Comparison of ENCODE assay signal across 11 mouse cellular contexts in the genomic region with DNA sequence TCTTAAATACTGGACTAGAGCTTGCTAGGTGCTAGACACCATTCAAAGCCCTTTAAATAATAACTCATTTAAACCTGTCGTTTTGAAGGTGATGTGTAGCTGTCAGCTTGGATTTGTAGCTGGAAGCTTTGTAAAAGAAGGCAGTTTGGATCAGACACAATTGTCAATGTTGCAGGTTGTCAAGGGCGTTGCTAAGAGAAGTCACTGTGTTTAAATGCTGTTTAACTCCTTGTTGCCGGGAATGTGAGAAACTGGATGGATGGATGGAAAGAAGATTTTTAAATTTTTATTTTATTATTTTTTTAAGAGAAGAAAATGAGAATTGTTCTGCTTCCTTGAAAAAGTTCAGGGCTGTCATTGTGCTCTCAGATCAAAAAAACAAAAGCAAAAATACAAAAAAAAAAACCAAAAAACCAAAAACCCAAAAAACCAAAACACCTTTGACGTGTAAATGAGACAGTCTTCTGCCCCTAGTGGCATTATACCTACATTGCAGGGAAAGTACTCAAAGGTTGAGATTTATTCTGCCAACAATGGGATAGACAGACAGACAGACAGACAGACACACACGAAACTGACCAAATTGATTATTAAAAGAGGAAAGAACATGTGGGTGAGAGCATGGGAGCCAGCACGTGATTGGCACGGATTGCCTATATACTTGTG.
DNase-seq lines count a peak whose midpoint lies in the region; ATAC-seq and TF ChIP-seq lines count a peak whose summit lies in the region.
"Had no signal": no experiment of that assay in that cellular context is flagged by ENCODE, and none has a peak within 500 bp of the region (broad histone marks: within the 10 kb centered on the region; RNA-seq: fewer than 3 reads in every experiment).

No protein-coding gene starts in this region.

- peak; percentile 11 for DNase-seq in cerebellum, adult 11-12 months
- DNase-seq in cerebellum, postnatal 36 days, result no peak
- no peak for DNase-seq in liver, embryonic 14.5 days (ENCODE audit: low read depth in 3 of 3, low spot score in 3 of 3)
- DNase-seq in liver, embryonic 11.5 days (ENCODE audit: low spot score), result no peak
- peak; percentile 48 for DNase-seq in MEL (ENCODE audit: low read depth, low spot score)
- peak; percentile 54 for DNase-seq in hindbrain, postnatal 0 days (ENCODE audit: low spot score)
- no peak for DNase-seq in left cerebral cortex, adult 18-20 months (ENCODE audit: low spot score in 2 of 2)
- DNase-seq in left cerebral cortex, adult 9 months (ENCODE audit: low spot score in 2 of 2), result no peak
- DNase-seq: cerebellum, postnatal 25 days had no signal

- TF ChIP-seq POLR2A in MEL (IDR thresholded peaks at IDR 0.05; ENCODE audit: control insufficient read depth in 1 of 2, insufficient read depth in 1 of 2, low read depth in 1 of 2, low read length in 2 of 2, poor library complexity in 1 of 2), result no peak

- no peak overlapping the region for H3K27ac ChIP-seq in liver, embryonic 14.5 days
- no peak overlapping the region for H3K27ac ChIP-seq in liver, embryonic 11.5 days (ENCODE audit: low read depth, low read length)
- H3K27ac ChIP-seq in MEL (ENCODE audit: control insufficient read depth, low read depth, low read length), result no peak overlapping the region
- H3K27ac ChIP-seq in hindbrain, postnatal 0 days, result peak overlapping the region; percentile 67
- H3K27ac ChIP-seq: heart, embryonic 10.5 days; limb, embryonic 13.5 days had no signal

- H3K4me1 ChIP-seq in liver, embryonic 14.5 days (replicated peaks; ENCODE audit: control insufficient read depth in 2 of 2, insufficient read depth in 2 of 2, low read length in 1 of 2), result no peaks in the 10 kb centered on the region
- no peaks in the 10 kb centered on the region for H3K4me1 ChIP-seq in liver, embryonic 11.5 days (replicated peaks; ENCODE audit: control insufficient read depth, insufficient read depth, low read length)
- no peaks in the 10 kb centered on the region for H3K4me1 ChIP-seq in MEL (ENCODE audit: control insufficient read depth in 1 of 2, insufficient read depth in 2 of 2, low read length in 2 of 2)
- peaks cover 19% of the 10 kb centered on the region; the same call in 1 of the 2 replicates for H3K4me1 ChIP-seq in hindbrain, postnatal 0 days (ENCODE audit: insufficient read depth, low read length)
- H3K4me1 ChIP-seq: heart, embryonic 10.5 days had no signal

- 43% methylated on average over 7 of the region's 7 CpGs for WGBS in liver, embryonic 14.5 days (ENCODE audit: insufficient replicate concordance)
- 46% methylated on average over 7 of the region's 7 CpGs for whole genome bisulfite sequencing in liver, embryonic 11.5 days
- 39% methylated on average over 7 of the region's 7 CpGs for WGBS in hindbrain, postnatal 0 days

- no peaks in the 10 kb centered on the region for H3K27me3 ChIP-seq in liver, embryonic 14.5 days (ENCODE audit: control insufficient read depth, insufficient read depth, low read length)
- H3K27me3 ChIP-seq in liver, embryonic 11.5 days (replicated peaks; ENCODE audit: control insufficient read depth, insufficient read depth, low read length), result no peaks in the 10 kb centered on the region
- H3K27me3 ChIP-seq in MEL (ENCODE audit: control insufficient read depth in 1 of 2, insufficient read depth in 2 of 2, low read length in 2 of 2), result peaks cover 0 to 3% of the 10 kb centered on the region in 2 experiments; a peak in 2 of 4 replicates
- H3K27me3 ChIP-seq in hindbrain, postnatal 0 days (ENCODE audit: insufficient read depth, low read length), result no peaks in the 10 kb centered on the region
- H3K27me3 ChIP-seq: limb, embryonic 13.5 days had no signal

- no peak overlapping the region for H3K4me2 ChIP-seq in liver, embryonic 14.5 days (ENCODE audit: low read depth)
- H3K4me2 ChIP-seq in liver, embryonic 11.5 days, result no peak overlapping the region
- H3K4me2 ChIP-seq in hindbrain, postnatal 0 days (ENCODE audit: low read depth, low read length), result 0 out of 2 replicates have a peak overlapping the region, but pooled peaks have one; percentile 10
- H3K4me2 ChIP-seq: limb, embryonic 13.5 days had no signal

- TF ChIP-seq RAD21 in MEL (IDR thresholded peaks at IDR 0.05; ENCODE audit: low read depth, low read length), result peak; percentile 45

- H3K9me3 ChIP-seq in liver, embryonic 14.5 days (ENCODE audit: control insufficient read depth, low read length), result no peaks in the 10 kb centered on the region
- H3K9me3 ChIP-seq in liver, embryonic 11.5 days (ENCODE audit: control insufficient read depth, low read length), result no peaks in the 10 kb centered on the region
- H3K9me3 ChIP-seq in MEL (replicated peaks; ENCODE audit: insufficient read depth, low read length), result no peaks in the 10 kb centered on the region
- H3K9me3 ChIP-seq in hindbrain, postnatal 0 days (ENCODE audit: low read length), result no peaks in the 10 kb centered on the region
- H3K9me3 ChIP-seq: heart, embryonic 10.5 days; limb, embryonic 13.5 days had no signal

- no peak overlapping the region for H3K4me3 ChIP-seq in liver, embryonic 14.5 days (ENCODE audit: insufficient read depth in 1 of 2, low read depth in 2 of 2, low read length in 2 of 2)
- no peak overlapping the region for H3K4me3 ChIP-seq in liver, embryonic 11.5 days (ENCODE audit: low read depth, low read length)
- H3K4me3 ChIP-seq in MEL (ENCODE audit: control insufficient read depth in 1 of 2, insufficient read depth in 1 of 2, low read depth in 2 of 2, low read length in 2 of 2), result no peak overlapping the region
- H3K4me3 ChIP-seq in hindbrain, postnatal 0 days (ENCODE audit: low read length), result no peak overlapping the region
- H3K4me3 ChIP-seq: heart, embryonic 10.5 days; limb, embryonic 13.5 days had no signal

- no peak for ATAC-seq in liver, embryonic 14.5 days (ENCODE audit: insufficient read depth)
- ATAC-seq in liver, embryonic 11.5 days (replicated peaks; ENCODE audit: low FRiP score), result no peak
- no peak for ATAC-seq in hindbrain, postnatal 0 days

- TF ChIP-seq EP300 in liver, embryonic 14.5 days (IDR thresholded peaks at IDR 0.05; ENCODE audit: low read depth), result no peak
- TF ChIP-seq EP300 in MEL (IDR thresholded peaks at IDR 0.05; ENCODE audit: low read depth in 1 of 2, low read length in 2 of 2), result no peak

- no peaks in the 10 kb centered on the region for H3K79me2 ChIP-seq in MEL (ENCODE audit: control insufficient read depth, insufficient read depth, low read length, poor library complexity)

- H3K36me3 ChIP-seq in liver, embryonic 14.5 days (replicated peaks; ENCODE audit: control insufficient read depth, insufficient read depth, low read depth), result no peaks in the 10 kb centered on the region
- H3K36me3 ChIP-seq in liver, embryonic 11.5 days (ENCODE audit: control insufficient read depth, insufficient read depth, low read length), result no peaks in the 10 kb centered on the region
- H3K36me3 ChIP-seq in MEL (ENCODE audit: control insufficient read depth in 1 of 2, insufficient read depth in 2 of 2, low read length in 2 of 2), result no peaks in the 10 kb centered on the region
- H3K36me3 ChIP-seq in hindbrain, postnatal 0 days (ENCODE audit: insufficient read depth, low read length), result no peaks in the 10 kb centered on the region
- H3K36me3 ChIP-seq: heart, embryonic 10.5 days; limb, embryonic 13.5 days had no signal

- peak; percentile 71 for TF ChIP-seq CTCF in liver, embryonic 14.5 days (IDR thresholded peaks at IDR 0.05; ENCODE audit: low read depth)
- TF ChIP-seq CTCF in MEL (IDR thresholded peaks at IDR 0.05 in 2 of 3, conservative IDR thresholded peaks at IDR 0.05 in 1 of 3; ENCODE audit: control insufficient read depth in 1 of 3, insufficient read depth in 1 of 3, low read depth in 2 of 3, low read length in 3 of 3, poor library complexity in 1 of 3, severe bottlenecking in 1 of 3), result peak in 2 of 3 experiments; percentile 46 to 64; a peak in 4 of 6 replicates
- TF ChIP-seq CTCF in hindbrain, postnatal 0 days (IDR thresholded peaks at IDR 0.05; ENCODE audit: low read depth), result peak; percentile 53

- H3K9ac ChIP-seq in liver, embryonic 14.5 days (replicated peaks), result no peak overlapping the region
- no peak overlapping the region for H3K9ac ChIP-seq in liver, embryonic 11.5 days (ENCODE audit: low read depth, low read length)
- no peak overlapping the region for H3K9ac ChIP-seq in MEL (ENCODE audit: control insufficient read depth, low read depth, low read length, poor library complexity, severe bottlenecking)
- H3K9ac ChIP-seq in hindbrain, postnatal 0 days (replicated peaks; ENCODE audit: low read length), result no peak overlapping the region
- H3K9ac ChIP-seq: limb, embryonic 13.5 days had no signal

TF ChIP-seq in MEL, 35 proteins besides CTCF, POLR2A, EP300 and RAD21:
- TF ChIP-seq SMC3 (IDR thresholded peaks at IDR 0.05; ENCODE audit: low read depth, low read length) (peak; percentile 60), MAX (IDR thresholded peaks at IDR 0.05; ENCODE audit: low read length) (no peak), ZC3H11A (IDR thresholded peaks at IDR 0.05; ENCODE audit: low read depth, low read length) (peak; percentile 40), ZMIZ1 (IDR thresholded peaks at IDR 0.05; ENCODE audit: low read depth, low read length) (no peak), ZKSCAN1 (IDR thresholded peaks at IDR 0.05; ENCODE audit: low read depth, low read length) (peak; percentile 85), RCOR1 (IDR thresholded peaks at IDR 0.05; ENCODE audit: low read depth, low read length) (peak; percentile 45; the same call in 1 of the 2 replicates), ZNF384 (IDR thresholded peaks at IDR 0.05; ENCODE audit: low read depth, low read length) (peak; percentile 27; the same call in 1 of the 2 replicates), CHD1 (IDR thresholded peaks at IDR 0.05; ENCODE audit: low read depth, low read length) (no peak), USF1 (IDR thresholded peaks at IDR 0.05; ENCODE audit: low read depth, low read length) (no peak), GABPA (IDR thresholded peaks at IDR 0.05; ENCODE audit: low read depth, low read length) (no peak)

Comparison
In these comparisons a context has a peak if more than half of its experiments do, and no peak if none do; other contexts are left out.
1. DNase-seq: peak in cerebellum, adult 11-12 months (single experiment), MEL (single experiment) and hindbrain, postnatal 0 days (single experiment); none in cerebellum, postnatal 36 days (0 of 2), liver, embryonic 14.5 days (0 of 3), liver, embryonic 11.5 days (single experiment), left cerebral cortex, adult 18-20 months (0 of 2) and left cerebral cortex, adult 9 months (0 of 2).
2. Peak in every context shown above with its lines, with median percentiles within 50 percentile points of each other: CTCF ChIP-seq.